ENCODE assay signal across 9 mouse cellular contexts in the genomic region with DNA sequence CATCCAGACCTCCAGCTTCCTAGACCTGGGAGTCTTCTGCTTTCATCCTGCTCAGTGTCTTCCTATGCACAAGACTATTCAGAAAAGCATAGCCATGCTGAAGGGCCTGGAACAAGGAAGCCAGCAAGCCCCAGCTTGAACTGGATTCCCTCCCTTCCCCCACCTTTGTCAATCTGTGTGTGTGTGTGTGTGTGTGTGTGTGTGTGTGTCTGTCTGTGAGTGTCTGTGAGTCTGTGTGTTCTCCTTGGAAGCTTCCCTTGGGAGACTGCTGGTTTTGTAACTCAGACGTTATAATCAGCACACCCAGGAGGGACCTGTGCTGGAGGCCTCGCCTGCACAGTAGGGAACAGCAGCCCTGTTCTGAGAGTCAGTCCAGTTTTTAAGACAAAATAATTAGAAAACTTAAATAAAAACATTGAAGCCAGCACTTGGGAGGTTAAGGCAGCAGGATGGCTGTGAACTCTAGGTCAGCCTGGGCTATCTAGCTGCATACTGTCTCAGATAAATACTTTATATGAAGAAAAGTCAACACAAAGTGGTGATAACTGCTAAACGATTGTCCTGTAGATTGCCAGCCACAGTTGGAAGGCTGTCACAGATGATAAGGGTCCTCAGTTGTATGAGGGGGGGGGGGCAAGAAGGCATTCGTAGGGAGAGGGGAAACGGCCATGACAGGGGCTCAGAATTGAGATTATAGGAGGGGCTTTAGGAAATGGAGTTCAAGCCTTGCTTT. TPM values are rescaled to one million over a fixed set of nuclear protein-coding genes. Genes with fewer than 3 reads are reported as not detected.
A peak's percentile ranks its signal among the peaks of the same experiment; 100 is the strongest.
DNase-seq lines count a peak whose midpoint lies in the region; ATAC-seq and TF ChIP-seq lines count a peak whose summit lies in the region.
"Had no signal": no experiment of that assay in that cellular context is flagged by ENCODE, and none has a peak within 500 bp of the region (broad histone marks: within the 10 kb centered on the region; RNA-seq: fewer than 3 reads in every experiment).

No protein-coding gene starts in this region.

- no peak for ATAC-seq in erythroblast, adult 5-6 weeks (replicated peaks; ENCODE audit: low FRiP score, poor library complexity, severe bottlenecking)
- ATAC-seq in heart, postnatal 0 days (ENCODE audit: insufficient read depth, low read depth) = no peak
- ATAC-seq in liver, embryonic 16.5 days (ENCODE audit: low read depth) = no peak

- 17% methylated on average over 5 of the region's 5 CpGs for WGBS in heart, postnatal 0 days
- WGBS in liver, embryonic 16.5 days (ENCODE audit: insufficient replicate concordance) = 5% methylated on average over 5 of the region's 5 CpGs

- H3K27ac ChIP-seq in heart, postnatal 0 days (ENCODE audit: low read depth) = peak overlapping the region; percentile 77
- peak overlapping the region; percentile 75 for H3K27ac ChIP-seq in liver, embryonic 16.5 days (ENCODE audit: low read length)

- H3K36me3 ChIP-seq in erythroblast, embryonic 14.5 days (ENCODE audit: control insufficient read depth) = peaks cover 62% of the 10 kb centered on the region
- peaks cover 54% of the 10 kb centered on the region for H3K36me3 ChIP-seq in E14TG2a.4 (ENCODE audit: insufficient read depth, low read length)
- peaks cover 19% of the 10 kb centered on the region for H3K36me3 ChIP-seq in heart, postnatal 0 days (replicated peaks; ENCODE audit: control insufficient read depth, insufficient read depth, low read length)
- peaks cover 19% of the 10 kb centered on the region for H3K36me3 ChIP-seq in liver, embryonic 16.5 days (ENCODE audit: control insufficient read depth, insufficient read depth)

- no peak for TF ChIP-seq EP300 in heart, postnatal 0 days (IDR thresholded peaks at IDR 0.05; ENCODE audit: low read depth)

- H3K27me3 ChIP-seq in erythroblast, embryonic 14.5 days (ENCODE audit: control insufficient read depth) = no peaks in the 10 kb centered on the region
- no peaks in the 10 kb centered on the region for H3K27me3 ChIP-seq in E14TG2a.4 (ENCODE audit: insufficient read depth, low read length)
- H3K27me3 ChIP-seq in heart, postnatal 0 days (ENCODE audit: control insufficient read depth, insufficient read depth, low read length) = no peaks in the 10 kb centered on the region
- no peaks in the 10 kb centered on the region for H3K27me3 ChIP-seq in liver, embryonic 16.5 days (ENCODE audit: control insufficient read depth, insufficient read depth, low read depth, low read length)

- no peak for TF ChIP-seq CTCF in E14TG2a.4 (conservative IDR thresholded peaks at IDR 0.05; ENCODE audit: low read length)
- no peak for TF ChIP-seq CTCF in heart, postnatal 0 days (IDR thresholded peaks at IDR 0.05; ENCODE audit: low read depth)

- H3K4me1 ChIP-seq in erythroblast, embryonic 14.5 days (ENCODE audit: control insufficient read depth) = peaks cover 70% of the 10 kb centered on the region
- H3K4me1 ChIP-seq in E14TG2a.4 (replicated peaks; ENCODE audit: low read depth, low read length) = peaks cover 74% of the 10 kb centered on the region
- peaks cover 37% of the 10 kb centered on the region for H3K4me1 ChIP-seq in heart, postnatal 0 days (ENCODE audit: control insufficient read depth, insufficient read depth)
- H3K4me1 ChIP-seq in liver, embryonic 16.5 days (ENCODE audit: control insufficient read depth, low read depth, low read length) = peaks cover 43% of the 10 kb centered on the region

- peak overlapping the region; percentile 82 for H3K4me2 ChIP-seq in heart, postnatal 0 days (ENCODE audit: low read depth, low read length)
- peak overlapping the region; percentile 70 for H3K4me2 ChIP-seq in liver, embryonic 16.5 days (ENCODE audit: low read depth, low read length)

- H3K4me3 ChIP-seq in erythroblast, embryonic 14.5 days (replicated peaks) = peak overlapping the region; percentile 87
- H3K4me3 ChIP-seq in E14TG2a.4 (replicated peaks; ENCODE audit: low read length) = peak overlapping the region; percentile 94
- H3K4me3 ChIP-seq in heart, postnatal 0 days (ENCODE audit: low read depth, low read length) = 0 out of 2 replicates have a peak overlapping the region, but pooled peaks have one; percentile 73
- peak overlapping the region; percentile 91 for H3K4me3 ChIP-seq in liver, embryonic 16.5 days (ENCODE audit: low read depth, low read length)

- no peaks in the 10 kb centered on the region for H3K9me3 ChIP-seq in erythroblast, embryonic 14.5 days (ENCODE audit: control insufficient read depth, low read length)
- no peaks in the 10 kb centered on the region for H3K9me3 ChIP-seq in E14TG2a.4 (ENCODE audit: low read length)
- H3K9me3 ChIP-seq in heart, postnatal 0 days (replicated peaks; ENCODE audit: control insufficient read depth, low read length) = no peaks in the 10 kb centered on the region
- H3K9me3 ChIP-seq in liver, embryonic 16.5 days (replicated peaks; ENCODE audit: control insufficient read depth, low read length) = no peaks in the 10 kb centered on the region

- DNase-seq in heart, postnatal 0 days (ENCODE audit: low spot score) = no peak
- DNase-seq in right cerebral cortex, postnatal 36 days (ENCODE audit: low spot score in 2 of 2) = no peak
- no peak for DNase-seq in adrenal gland, postnatal 4 days (ENCODE audit: low spot score in 2 of 2)
- DNase-seq in layer of hippocampus, postnatal 14 days (ENCODE audit: low spot score in 2 of 2) = no peak

- 0 out of 2 replicates have a peak overlapping the region, but pooled peaks have one; percentile 32 for H3K9ac ChIP-seq in heart, postnatal 0 days (replicated peaks; ENCODE audit: low read depth, low read length)
- peak overlapping the region; percentile 50 for H3K9ac ChIP-seq in liver, embryonic 16.5 days (ENCODE audit: low read depth, low read length)

RNA-seq across cellular contexts. Expression of a gene that starts 2.3 kb away (rescaled TPM):
- polyA plus RNA-seq in erythroblast, embryonic 14.5 days (2012) = 377 and 469 TPM in 2 replicates
- 46.6 and 59.0 TPM in 2 replicates for total RNA-seq in erythroblast, adult 5-6 weeks (2015; ENCODE audit: low replicate concordance)
- total RNA-seq in erythroblast, adult 5-6 weeks (2017; ENCODE audit: low replicate concordance) = 27.0 and 41.7 TPM in 2 replicates
- 48.3 and 161 TPM in 2 replicates for total RNA-seq in heart, postnatal 0 days (2014; rRNA removed; ENCODE audit: low replicate concordance)
- 32.3 and 41.9 TPM in 2 replicates for polyA plus RNA-seq in heart, postnatal 0 days (2015; fragmentation: Nextera tagmentation; extraction: Ambion mirVana)
- polyA plus RNA-seq in liver, embryonic 16.5 days (2015; fragmentation: Nextera tagmentation; extraction: Ambion mirVana) = 34.1 and 34.5 TPM in 2 replicates
- 10 to 100 TPM; 62.1 to 63.9 TPM for total RNA-seq in adrenal gland, postnatal 4 days (2021)
- 10 to 100 TPM; 38.7 to 41.4 TPM for total RNA-seq in layer of hippocampus, postnatal 14 days (2021)

RNA-seq across cellular contexts. Expression of a gene that starts 23.3 kb away (rescaled TPM):
- 0.04 TPM in 1 of 2 replicates, not detected in the other for polyA plus RNA-seq in erythroblast, embryonic 14.5 days (2012)
- 0.63 and 1.7 TPM in 2 replicates for total RNA-seq in erythroblast, adult 5-6 weeks (2015; ENCODE audit: low replicate concordance)
- 2.0 and 2.1 TPM in 2 replicates for total RNA-seq in erythroblast, adult 5-6 weeks (2017; ENCODE audit: low replicate concordance)
- 10.8 and 11.4 TPM in 2 replicates for total RNA-seq in heart, postnatal 0 days (2014; rRNA removed; ENCODE audit: low replicate concordance)
- polyA plus RNA-seq in heart, postnatal 0 days (2015; fragmentation: Nextera tagmentation; extraction: Ambion mirVana) = 2.2 and 3.5 TPM in 2 replicates
- 1.1 and 1.2 TPM in 2 replicates for polyA plus RNA-seq in liver, embryonic 16.5 days (2015; fragmentation: Nextera tagmentation; extraction: Ambion mirVana)
- 10 to 100 TPM; 20.0 to 22.0 TPM for total RNA-seq in adrenal gland, postnatal 4 days (2021)
- total RNA-seq in layer of hippocampus, postnatal 14 days (2021) = 100 to 1,000 TPM; 236 to 242 TPM

RNA-seq across cellular contexts. Expression of a gene that starts 29.9 kb away (rescaled TPM):
- polyA plus RNA-seq in erythroblast, embryonic 14.5 days (2012) = 0.01 TPM in 1 of 2 replicates, not detected in the other
- not detected in 2 replicates for total RNA-seq in erythroblast, adult 5-6 weeks (2015; ENCODE audit: low replicate concordance)
- total RNA-seq in erythroblast, adult 5-6 weeks (2017; ENCODE audit: low replicate concordance) = 0.17 TPM in 1 of 2 replicates, not detected in the other
- total RNA-seq in heart, postnatal 0 days (2014; rRNA removed; ENCODE audit: low replicate concordance) = 0.23 TPM in 1 of 2 replicates, not detected in the other
- polyA plus RNA-seq in heart, postnatal 0 days (2015; fragmentation: Nextera tagmentation; extraction: Ambion mirVana) = not detected in 2 replicates
- polyA plus RNA-seq in liver, embryonic 16.5 days (2015; fragmentation: Nextera tagmentation; extraction: Ambion mirVana) = not detected in 2 replicates
- total RNA-seq in adrenal gland, postnatal 4 days (2021) = under 1 TPM in 1 of 2 experiments, not detected in 1; 0.14 TPM
- total RNA-seq in layer of hippocampus, postnatal 14 days (2021) = under 1 TPM in 1 of 2 experiments, not detected in 1; 0.07 TPM
- total RNA-seq: hematopoietic stem cell, adult 5-6 weeks had no signal

RNA-seq across cellular contexts. Expression of a gene that starts 57.8 kb away (rescaled TPM):
- polyA plus RNA-seq in erythroblast, embryonic 14.5 days (2012) = 1.2 and 1.4 TPM in 2 replicates
- 9.8 and 11.1 TPM in 2 replicates for total RNA-seq in erythroblast, adult 5-6 weeks (2015; ENCODE audit: low replicate concordance)
- total RNA-seq in erythroblast, adult 5-6 weeks (2017; ENCODE audit: low replicate concordance) = 9.2 and 14.1 TPM in 2 replicates
- 43.3 and 46.6 TPM in 2 replicates for total RNA-seq in heart, postnatal 0 days (2014; rRNA removed; ENCODE audit: low replicate concordance)
- polyA plus RNA-seq in heart, postnatal 0 days (2015; fragmentation: Nextera tagmentation; extraction: Ambion mirVana) = 59.2 and 62.2 TPM in 2 replicates
- polyA plus RNA-seq in liver, embryonic 16.5 days (2015; fragmentation: Nextera tagmentation; extraction: Ambion mirVana) = 47.6 and 47.9 TPM in 2 replicates
- total RNA-seq in adrenal gland, postnatal 4 days (2021) = 100 to 1,000 TPM in 1 of 2 experiments, 10 to 100 TPM in 1; 95.7 to 103 TPM
- total RNA-seq in layer of hippocampus, postnatal 14 days (2021) = 10 to 100 TPM; 86.1 to 90.6 TPM

Comparison
In these comparisons a context has a peak if more than half of its experiments do, and no peak if none do; other contexts are left out.
1. RNA of a gene that starts 23.3 kb away (total RNA-seq): 236 to 242 TPM in layer of hippocampus, postnatal 14 days; 20.0 to 22.0 TPM in adrenal gland, postnatal 4 days, 10.8 to 11.4 TPM in heart, postnatal 0 days and 0.63 to 2.1 TPM in erythroblast, adult 5-6 weeks; every median in the first group is over 10 times any median in the second.
2. Peak in every context shown above with its lines, with median percentiles within 50 percentile points of each other: H3K4me3 ChIP-seq.